19 mouse cellular contexts compared by ENCODE assay signal in genomic region chr11:69033552-69033951, GRCm38 (mm10). TPM values are rescaled to one million over a fixed set of nuclear protein-coding genes. Genes with fewer than 3 reads are reported as not detected.
DNase-seq lines count a peak whose midpoint lies in the region; ATAC-seq and TF ChIP-seq lines count a peak whose summit lies in the region.
"Had no signal": no experiment of that assay in that cellular context is flagged by ENCODE, and none has a peak within 500 bp of the region (broad histone marks: within the 10 kb centered on the region; RNA-seq: fewer than 3 reads in every experiment).

No protein-coding gene starts in this region.

- TF ChIP-seq CTCF in layer of hippocampus, adult 2 months (conservative IDR thresholded peaks at IDR 0.05), result no peak
- TF ChIP-seq CTCF in spleen, adult 2 months (IDR thresholded peaks at IDR 0.05; ENCODE audit: extremely low read depth, insufficient read depth, insufficient read length, insufficient replicate concordance), result no peak

- no peak for DNase-seq in layer of hippocampus, adult 2 months (ENCODE audit: low spot score in 2 of 2)
- no peak for DNase-seq in layer of hippocampus, adult 9-10 months (ENCODE audit: low spot score)
- DNase-seq in spleen, adult 2 months (ENCODE audit: low read depth in 1 of 2, low spot score in 2 of 2), result no peak
- DNase-seq in spleen, adult 18-20 months, result no peak
- no peak for DNase-seq in urinary bladder, postnatal 25 days (ENCODE audit: low spot score)
- DNase-seq: adrenal gland, adult 2 months; adrenal gland, postnatal 25 days; cerebellum, adult 11 months; cerebellum, adult 9-10 months; cerebellum, postnatal 25 days; gastrocnemius, postnatal 36 days; heart, postnatal 36 days had no signal

- H3K4me2 ChIP-seq in intestine, embryonic 16.5 days (ENCODE audit: low read depth, low read length), result no peak overlapping the region
- H3K4me2 ChIP-seq: embryonic facial prominence, embryonic 15.5 days; heart, embryonic 12.5 days; hindbrain, embryonic 15.5 days had no signal

- H3K27ac ChIP-seq in layer of hippocampus, adult 2 months, result peak overlapping the region; percentile 33; the same call in 1 of the 2 replicates
- H3K27ac ChIP-seq in spleen, adult 2 months (ENCODE audit: insufficient read depth, low read length), result peak overlapping the region; percentile 23; the same call in 1 of the 2 replicates
- H3K27ac ChIP-seq in intestine, embryonic 16.5 days (ENCODE audit: low read length), result 0 out of 2 replicates have a peak overlapping the region, but pooled peaks have one; percentile 45
- H3K27ac ChIP-seq: embryonic facial prominence, embryonic 15.5 days; forebrain, embryonic 10.5 days; hindbrain, embryonic 15.5 days had no signal

- WGBS in spleen, adult 2 months, result 78% methylated on average over 9 of the region's 9 CpGs
- 75% methylated on average over 9 of the region's 9 CpGs for WGBS in intestine, embryonic 16.5 days

- no peak for TF ChIP-seq POLR2A in spleen, adult 2 months (IDR thresholded peaks at IDR 0.05; ENCODE audit: low read depth, low read length)

- peaks cover 1% of the 10 kb centered on the region; the same call in 1 of the 2 replicates for H3K36me3 ChIP-seq in spleen, adult 2 months (ENCODE audit: control insufficient read depth, insufficient read depth, low read length)
- peaks cover 13% of the 10 kb centered on the region for H3K36me3 ChIP-seq in intestine, embryonic 16.5 days (ENCODE audit: control insufficient read depth, insufficient read depth, low read length)

- H3K4me3 ChIP-seq in layer of hippocampus, adult 2 months, result no peak overlapping the region
- no peak overlapping the region for H3K4me3 ChIP-seq in spleen, adult 2 months (ENCODE audit: extremely low read depth, insufficient read depth, insufficient read length)
- no peak overlapping the region for H3K4me3 ChIP-seq in intestine, embryonic 16.5 days (ENCODE audit: low read length)
- H3K4me3 ChIP-seq: embryonic facial prominence, embryonic 15.5 days; erythroblast, embryonic 14.5 days; forebrain, embryonic 10.5 days; heart, embryonic 12.5 days; hindbrain, embryonic 15.5 days had no signal

- H3K9ac ChIP-seq in intestine, embryonic 16.5 days (ENCODE audit: low read depth, low read length), result no peak overlapping the region
- H3K9ac ChIP-seq: embryonic facial prominence, embryonic 15.5 days; heart, embryonic 12.5 days; hindbrain, embryonic 15.5 days had no signal

- no peak for ATAC-seq in intestine, embryonic 16.5 days
- ATAC-seq: forebrain, embryonic 14.5 days had no signal

- peaks cover 9% of the 10 kb centered on the region for H3K4me1 ChIP-seq in spleen, adult 2 months (ENCODE audit: control insufficient read depth, insufficient read depth, insufficient read length)
- H3K4me1 ChIP-seq in intestine, embryonic 16.5 days (ENCODE audit: control insufficient read depth, insufficient read depth, low read length), result peaks cover 15% of the 10 kb centered on the region

- H3K9me3 ChIP-seq in intestine, embryonic 16.5 days (ENCODE audit: control insufficient read depth, low read length), result no peaks in the 10 kb centered on the region
- H3K9me3 ChIP-seq: embryonic facial prominence, embryonic 15.5 days; forebrain, embryonic 10.5 days; heart, embryonic 12.5 days; hindbrain, embryonic 15.5 days had no signal

- H3K27me3 ChIP-seq in spleen, adult 2 months (ENCODE audit: control insufficient read depth, insufficient read depth, low read length), result no peaks in the 10 kb centered on the region
- H3K27me3 ChIP-seq in intestine, embryonic 16.5 days (replicated peaks; ENCODE audit: control insufficient read depth, insufficient read depth, low read length), result no peaks in the 10 kb centered on the region
- H3K27me3 ChIP-seq: embryonic facial prominence, embryonic 15.5 days; heart, embryonic 12.5 days; hindbrain, embryonic 15.5 days had no signal

RNA-seq across cellular contexts. Expression of gene Aurkb, which starts 11.9 kb away (rescaled TPM):
- under 1 TPM; 0.54 to 0.79 TPM for total RNA-seq in layer of hippocampus, adult 2 months (2021)
- 41.4 and 42.9 TPM in 2 replicates for polyA plus RNA-seq in spleen, adult 2 months (2012; rRNA removed)
- 114 and 139 TPM in 2 replicates for polyA plus RNA-seq in intestine, embryonic 16.5 days (2015; fragmentation: Nextera tagmentation; extraction: Ambion mirVana)

RNA-seq across cellular contexts. Expression of gene Ctc1, which starts 17.8 kb away (rescaled TPM):
- total RNA-seq in layer of hippocampus, adult 2 months (2021), result 10 to 100 TPM; 40.3 to 43.1 TPM
- polyA plus RNA-seq in spleen, adult 2 months (2012; rRNA removed), result 27.2 and 30.4 TPM in 2 replicates
- polyA plus RNA-seq in intestine, embryonic 16.5 days (2015; fragmentation: Nextera tagmentation; extraction: Ambion mirVana), result 36.8 and 38.5 TPM in 2 replicates

RNA-seq across cellular contexts. Expression of gene Pfas, which starts 25.3 kb away (rescaled TPM):
- 10 to 100 TPM; 27.5 to 27.8 TPM for total RNA-seq in layer of hippocampus, adult 2 months (2021)
- polyA plus RNA-seq in spleen, adult 2 months (2012; rRNA removed), result 14.0 and 16.8 TPM in 2 replicates
- 20.5 and 22.5 TPM in 2 replicates for polyA plus RNA-seq in intestine, embryonic 16.5 days (2015; fragmentation: Nextera tagmentation; extraction: Ambion mirVana)

RNA-seq across cellular contexts. Expression of gene Borcs6, which starts 26.0 kb away (rescaled TPM):
- 10 to 100 TPM; 26.6 to 30.8 TPM for total RNA-seq in layer of hippocampus, adult 2 months (2021)
- 16.7 and 23.7 TPM in 2 replicates for polyA plus RNA-seq in spleen, adult 2 months (2012; rRNA removed)
- polyA plus RNA-seq in intestine, embryonic 16.5 days (2015; fragmentation: Nextera tagmentation; extraction: Ambion mirVana), result 8.0 and 8.6 TPM in 2 replicates

RNA-seq across cellular contexts. Expression of gene Tmem107, which starts 37.1 kb away (rescaled TPM):
- 10 to 100 TPM; 20.3 to 21.6 TPM for total RNA-seq in layer of hippocampus, adult 2 months (2021)
- polyA plus RNA-seq in spleen, adult 2 months (2012; rRNA removed), result 7.0 and 14.6 TPM in 2 replicates
- polyA plus RNA-seq in intestine, embryonic 16.5 days (2015; fragmentation: Nextera tagmentation; extraction: Ambion mirVana), result 38.6 and 44.8 TPM in 2 replicates
